Mouse (Mus musculus) bone marrow macrophage, adult 2 months (primary cell): Measurements from ENCODE around the gene Ccdc154.
"Not testable (repeated sequence)": the region's sequence is repeated elsewhere in the genome, so short reads cannot be mapped to it uniquely, and the experiment has no call there.

Experiments used
- CTCF ChIP-seq: IDR thresholded peaks from 2 replicates; pipeline ENCODE4 v1.5.1; 2012; ENCODE audit warnings: low read depth, mild to moderate bottlenecking, low read length, moderate library complexity
- POLR2A ChIP-seq: IDR thresholded peaks from 2 replicates; pipeline ENCODE4 v1.6.1; 2012; ENCODE audit warnings: mild to moderate bottlenecking, low read depth, low read length, borderline replicate concordance

- TF ChIP-seq POLR2A, CTCF: not testable (repeated sequence)
Measured at GRCm38 (mm10) chr17:25125442-25126060, 36.7 kb upstream of the Ccdc154 start.
